Mouse (Mus musculus): Measurements from ENCODE around the gene Gm14862.

Gm14862 gene

DNA sequence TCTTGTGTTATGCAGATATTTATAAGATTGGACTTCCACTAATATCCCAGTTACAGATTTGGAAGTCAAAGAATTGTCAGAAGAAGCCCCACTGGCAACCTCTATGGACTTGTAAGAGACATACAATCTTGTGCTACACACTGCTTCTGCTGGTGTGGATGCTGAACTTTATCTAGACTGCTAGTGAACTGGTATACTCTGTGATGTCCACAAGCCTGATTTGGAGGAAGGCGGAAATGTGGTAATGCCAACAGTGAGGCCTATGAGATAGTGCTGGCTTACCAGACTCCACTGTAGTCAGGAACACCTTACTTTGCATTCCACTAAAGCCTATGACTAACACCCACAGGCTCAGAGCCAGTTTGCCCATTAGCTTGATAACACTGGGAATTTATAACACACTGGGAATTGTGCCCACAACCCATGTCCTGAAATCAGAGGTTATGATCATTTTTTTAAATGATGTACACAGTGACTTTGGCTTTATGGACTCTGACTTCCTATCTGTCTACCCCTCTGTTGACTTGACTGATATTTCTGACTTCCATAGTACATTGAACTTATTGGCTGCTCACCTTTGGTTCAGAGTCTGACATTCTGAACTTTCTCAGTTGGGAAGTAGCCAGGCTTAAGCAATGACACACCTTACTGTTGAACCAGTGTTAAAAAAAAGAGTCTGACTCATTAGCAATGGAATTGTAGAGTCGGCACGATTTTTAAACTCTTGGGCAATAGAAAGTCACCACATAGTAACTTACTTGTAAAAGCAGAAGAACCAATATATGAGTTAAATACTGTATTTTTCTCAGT lies 34.1 kb downstream of the Gm14862 start:
- no peak for DNase-seq (ENCODE audit: low spot score)

DNA sequence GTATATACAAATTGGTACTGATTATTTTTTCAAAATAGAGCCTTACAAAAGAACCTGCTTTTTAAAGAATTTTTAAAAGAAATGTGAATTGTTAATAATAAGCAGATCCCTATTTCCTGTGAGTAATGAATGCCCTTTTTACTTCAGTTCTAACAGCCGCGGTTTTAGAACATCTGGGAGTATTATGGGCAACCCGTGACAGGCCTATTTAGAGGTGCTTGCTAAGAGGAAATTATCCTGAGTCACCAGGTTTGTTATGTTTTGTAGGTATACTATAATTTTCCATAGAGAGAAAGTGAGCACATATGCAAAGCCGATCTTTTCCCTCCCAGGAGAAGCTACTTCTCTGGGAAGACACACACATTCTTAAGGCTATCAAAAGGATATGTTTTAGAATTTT lies 35.0 kb downstream of the Gm14862 start:
- no peak for DNase-seq (ENCODE audit: low spot score)

DNA sequence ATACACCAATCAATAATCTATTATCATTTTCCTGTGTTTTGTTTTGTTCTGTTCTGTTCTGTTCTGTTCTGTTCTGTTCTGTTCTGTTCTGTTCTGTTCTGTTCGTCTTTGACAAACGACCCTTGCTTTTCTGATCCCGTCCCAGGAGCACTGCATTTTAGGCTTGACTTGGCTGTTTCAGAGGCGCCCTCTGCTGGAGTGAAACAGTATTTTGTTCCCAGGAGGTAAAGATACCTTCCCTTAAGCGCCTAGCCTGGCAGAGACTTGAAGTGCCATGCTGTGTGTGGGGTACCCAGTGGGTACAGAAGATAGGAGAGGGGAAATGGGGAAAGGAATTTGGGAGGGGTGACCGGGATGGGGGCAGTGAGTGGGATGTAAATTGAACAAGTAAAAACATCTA lies 35.5 kb downstream of the Gm14862 start:
- DNase-seq (ENCODE audit: low spot score): no peak

DNA sequence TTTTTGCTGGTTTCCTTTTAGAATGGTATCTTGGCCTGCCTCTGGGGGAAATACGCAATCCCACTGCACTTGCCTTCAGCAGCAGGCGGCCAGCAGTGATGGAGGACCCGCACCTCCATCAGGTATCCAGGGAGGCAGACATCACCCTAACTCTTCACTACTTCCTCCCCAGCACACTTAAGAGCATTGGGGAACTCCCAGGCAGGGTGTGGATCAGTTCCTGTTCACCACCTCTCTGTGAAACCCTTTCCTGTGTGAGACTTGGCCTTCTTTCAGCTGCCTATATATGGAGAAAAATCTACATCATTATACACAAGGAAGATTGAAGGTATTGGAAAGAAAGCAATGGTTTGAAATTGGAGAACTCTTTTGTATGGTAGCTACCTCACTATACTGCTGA lies 37.1 kb downstream of the Gm14862 start:
- DNase-seq (ENCODE audit: low spot score): no peak

DNA sequence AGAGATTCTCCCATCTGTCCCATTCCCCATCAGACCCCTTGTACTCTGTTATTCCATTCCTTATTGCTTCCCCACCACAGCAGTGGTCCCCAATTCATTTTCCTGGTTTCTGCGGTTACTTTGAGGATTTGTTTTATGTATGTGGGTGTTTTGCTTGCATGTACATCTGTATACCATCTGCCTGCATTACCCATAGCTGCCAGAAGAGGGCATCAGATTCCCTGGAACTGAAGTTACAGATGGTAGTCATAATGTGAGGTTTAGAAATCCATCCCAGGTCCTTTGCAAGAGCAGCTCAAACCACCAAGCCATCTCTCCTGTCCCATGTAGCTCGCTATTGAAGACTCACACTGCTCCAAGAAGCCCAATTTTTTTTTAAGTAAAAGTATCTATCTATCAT lies 40.5 kb downstream of the Gm14862 start:
- no peak for DNase-seq (ENCODE audit: low spot score)

DNA sequence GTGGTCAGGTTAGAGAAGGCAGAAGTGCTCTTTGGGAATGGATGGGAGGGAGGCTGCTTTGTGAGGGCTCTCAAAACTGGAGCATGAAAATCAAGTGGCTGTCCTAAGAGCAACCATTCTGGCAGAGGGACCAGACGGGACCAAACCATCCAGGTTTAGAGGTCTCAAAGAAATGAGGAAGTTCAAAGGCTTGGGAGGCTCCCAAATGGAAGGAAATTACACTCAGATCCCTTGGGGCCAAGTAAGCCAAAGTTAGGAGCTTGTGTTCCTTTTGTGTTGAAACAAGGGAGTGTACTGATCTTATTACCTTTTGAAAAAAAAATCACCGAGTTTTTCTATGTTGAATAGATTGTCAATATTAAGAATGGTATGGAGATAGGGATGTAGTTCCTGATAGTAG lies 51.6 kb downstream of the Gm14862 start:
- no peak for DNase-seq (ENCODE audit: low spot score)

- no peak for DNase-seq (ENCODE audit: low spot score)
These were observed 53.8 kb downstream of the Gm14862 start for GRCm38 (mm10) chrX:9202781-9203405.

GRCm38 (mm10) chrX:9201954-9202353 lies 54.7 kb downstream of the Gm14862 start:
- DNase-seq (ENCODE audit: low spot score): no peak
